Mouse (Mus musculus) liver, adult 2 months (tissue): ENCODE data around the gene Ppih.

Experiments
- CTCF ChIP-seq: fragments of 200-500 bp; IDR thresholded peaks from 2 replicates; pipeline ENCODE4 v1.5.1; 2011; ENCODE audit warnings: low read depth, low read length, control low read depth
- POLR2A ChIP-seq: fragments of 200-500 bp; IDR thresholded peaks from 2 replicates; pipeline ENCODE4 v1.6.1; 2011; ENCODE audit warnings: low read length, control low read depth; ENCODE audit not compliant: insufficient read depth; ENCODE audit errors: extremely low read depth

- TF ChIP-seq POLR2A (no peak), CTCF (no peak)
Measured at GRCm38 (mm10) chr4:119305418-119305817, 14.9 kb downstream of the Ppih start.
